Mouse (Mus musculus): ENCODE measurements around the gene Cadm3.
A peak's percentile ranks its signal among the peaks of the same experiment; 100 is the strongest.

Cadm3 gene

DNA sequence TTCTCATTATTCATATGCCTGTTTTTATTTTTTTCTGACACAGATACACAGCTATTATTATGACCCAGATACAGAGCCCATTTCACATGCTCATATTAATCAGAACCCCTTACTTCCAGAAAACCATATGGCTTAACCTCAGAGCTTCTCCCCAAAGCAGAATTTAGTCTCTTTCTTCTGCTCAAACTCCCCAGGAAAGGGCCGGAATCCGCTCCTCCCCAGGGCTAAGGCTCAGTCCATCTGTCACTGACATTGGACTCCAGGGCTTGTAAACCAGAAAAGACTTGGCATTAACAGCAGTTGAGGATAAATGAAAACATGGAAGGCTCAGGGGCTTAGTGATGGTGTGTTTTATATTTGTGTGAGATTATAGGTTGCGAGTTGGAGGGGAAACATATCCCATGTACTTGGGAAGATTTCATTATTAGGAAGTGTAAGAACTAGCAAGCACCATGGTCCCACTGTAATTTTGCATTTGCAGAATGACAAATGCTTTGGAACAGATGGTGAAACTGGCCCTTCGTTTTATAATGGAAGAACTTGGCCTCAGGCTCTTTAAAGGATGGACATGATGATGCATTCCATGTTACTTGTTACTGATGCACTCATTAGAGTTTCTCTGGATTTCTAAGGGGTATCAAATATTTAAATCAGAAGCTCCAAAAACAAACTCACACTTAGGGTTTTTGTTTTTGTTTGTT lies 7.8 kb downstream of the Cadm3 start:
- no peak for DNase-seq (ENCODE audit: extremely low read depth, low read depth)

DNA sequence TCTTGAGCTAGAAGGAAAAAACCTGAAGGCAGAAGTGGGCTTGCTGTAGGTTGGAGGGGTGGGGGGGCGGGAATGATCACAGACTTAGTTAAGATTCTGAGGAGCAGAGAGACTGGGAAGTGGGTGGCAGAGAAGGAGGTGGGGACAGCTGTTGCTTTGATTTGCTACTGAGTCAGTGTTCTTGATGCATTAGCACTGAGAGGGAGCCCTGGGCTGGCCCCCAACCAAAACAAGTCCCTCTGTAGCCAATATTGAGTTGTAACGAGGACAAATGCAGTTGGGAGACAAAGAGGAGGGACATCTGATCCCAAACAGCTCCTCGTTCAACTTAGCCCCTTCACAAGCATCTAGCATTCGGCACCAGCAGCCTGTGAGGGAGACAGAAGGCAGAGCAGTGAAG lies 9.7 kb downstream of the Cadm3 start:
- DNase-seq (ENCODE audit: extremely low read depth, low read depth) = no peak

DNA sequence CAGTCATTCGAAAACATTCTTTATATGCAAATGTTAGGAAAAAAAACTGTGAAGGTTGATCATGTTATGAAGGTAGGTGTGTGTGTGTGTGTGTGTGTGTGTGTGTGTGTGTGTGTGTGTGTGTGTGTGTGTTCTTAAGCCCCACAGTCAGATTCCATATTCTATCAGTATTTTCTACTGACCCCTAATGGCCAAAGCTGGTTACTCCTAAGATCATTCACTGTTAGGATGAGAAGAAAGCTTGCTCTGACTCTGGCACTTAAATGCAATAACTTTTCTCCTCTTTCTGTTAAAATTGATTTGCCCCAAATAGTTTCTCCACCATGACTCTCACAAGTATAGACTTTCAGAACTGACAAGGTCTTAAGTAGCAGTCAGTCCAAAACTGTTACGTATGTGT lies 10.8 kb downstream of the Cadm3 start:
- DNase-seq (ENCODE audit: extremely low read depth, low read depth) = no peak

DNA sequence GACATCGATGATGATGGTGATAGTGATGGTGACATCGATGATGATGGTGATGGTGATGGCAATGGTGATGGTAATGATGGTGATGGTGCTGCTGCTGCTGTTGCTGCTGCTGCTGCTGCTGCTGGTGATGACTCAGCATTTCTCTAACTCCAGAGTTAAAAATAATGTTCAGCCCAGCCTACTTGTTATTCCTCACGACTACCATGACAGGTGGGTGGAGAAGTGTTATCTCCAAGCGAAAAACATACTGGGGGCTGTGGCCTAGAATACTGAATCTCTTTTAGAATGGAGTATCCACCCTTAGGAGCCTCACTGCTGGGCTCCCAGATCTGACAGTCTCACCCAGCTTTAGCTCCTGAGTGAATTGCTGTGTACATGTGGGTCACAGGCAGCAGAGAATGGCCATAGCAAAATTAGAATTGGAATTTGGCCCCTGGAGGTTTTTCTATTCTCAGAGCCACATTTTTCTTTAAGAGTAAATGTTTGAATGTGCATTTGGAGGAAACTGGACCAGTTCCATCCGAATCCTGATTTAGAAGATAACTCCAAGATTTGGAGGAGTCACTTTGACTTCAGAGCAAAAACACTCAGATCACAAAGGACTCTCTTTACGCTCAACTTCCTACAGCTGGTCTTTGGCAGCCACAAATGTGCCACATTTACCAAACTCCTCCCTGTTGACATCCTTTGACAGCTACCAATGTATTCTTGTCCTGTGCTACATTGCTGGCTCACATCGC lies 12.2 kb downstream of the Cadm3 start:
- no peak for DNase-seq (ENCODE audit: extremely low read depth, low read depth)

DNA sequence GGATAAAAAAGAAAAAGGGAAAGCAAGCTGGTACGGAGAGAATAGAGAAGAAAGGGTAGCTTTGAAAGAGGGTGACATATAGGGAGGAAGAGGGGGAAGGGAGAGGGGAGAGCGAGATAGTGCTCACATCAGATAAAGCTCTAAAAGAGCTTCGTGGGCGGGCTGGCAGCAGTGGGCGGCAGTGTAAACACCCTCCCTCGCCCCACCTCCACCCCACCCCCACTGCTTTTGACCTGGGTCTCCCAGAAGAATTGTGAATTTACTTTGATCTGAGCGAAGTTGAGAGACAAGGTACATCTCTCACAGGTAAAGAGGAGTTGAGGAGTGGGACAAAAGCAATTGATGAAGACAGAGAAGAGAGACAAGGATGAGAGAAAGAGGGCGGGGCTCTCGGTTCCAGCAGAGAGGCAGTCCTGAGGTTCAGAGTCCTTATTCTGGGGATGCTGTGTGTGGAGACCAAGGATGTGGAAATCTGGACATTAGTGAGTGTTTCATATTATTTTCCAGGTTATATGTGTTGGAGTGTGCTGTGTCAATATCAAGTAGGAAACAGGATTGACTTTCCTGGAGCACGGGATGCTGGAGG lies 17.0 kb downstream of the Cadm3 start, which contains the start of gene Aim2:
Aim2 (plus strand) TSS at position 508 of the 586 bp plus-strand sequence.
- no peak for DNase-seq (ENCODE audit: extremely low read depth, low read depth)

DNA sequence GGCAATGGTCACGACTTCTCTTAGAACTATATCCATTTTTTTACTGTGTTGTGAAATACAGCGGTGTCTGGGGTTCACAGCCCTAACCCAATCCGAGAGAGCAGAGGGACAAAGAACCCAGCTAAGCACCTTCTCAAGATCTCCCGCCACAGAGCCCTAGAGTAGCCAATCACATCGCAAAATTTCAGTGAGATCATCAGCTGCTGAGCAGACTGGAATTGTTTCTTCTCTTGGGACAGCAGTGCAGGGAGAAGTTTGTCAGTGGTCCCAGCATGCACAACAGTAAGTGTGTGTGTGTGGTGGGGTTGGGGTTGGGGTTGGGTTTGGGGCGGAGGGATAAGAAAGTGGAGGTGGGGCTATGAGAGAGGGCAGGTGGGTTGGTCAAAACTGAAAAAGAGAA lies 17.5 kb downstream of the Cadm3 start:
- peak; percentile 70 for DNase-seq (ENCODE audit: extremely low read depth, low read depth)

DNA sequence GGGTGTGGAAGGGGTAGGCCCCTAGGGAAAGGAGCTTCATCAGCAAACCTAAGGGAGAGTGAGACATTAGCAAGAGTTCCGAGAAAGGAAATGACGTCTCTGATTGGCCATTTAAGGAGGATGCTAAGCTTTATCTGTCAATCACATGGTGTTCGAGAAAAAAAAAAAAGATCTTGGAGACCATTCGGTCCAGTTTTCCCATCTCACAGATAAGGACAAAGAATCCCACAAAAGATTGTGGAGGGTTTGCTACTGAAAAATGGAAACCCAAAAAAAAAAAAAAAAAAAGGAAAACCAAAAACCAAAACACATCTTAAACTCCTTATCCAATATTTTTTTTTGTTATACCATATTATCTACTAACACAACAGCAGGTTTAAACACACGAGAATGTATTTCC lies 18.3 kb downstream of the Cadm3 start:
- no peak for DNase-seq (ENCODE audit: extremely low read depth, low read depth)

DNA sequence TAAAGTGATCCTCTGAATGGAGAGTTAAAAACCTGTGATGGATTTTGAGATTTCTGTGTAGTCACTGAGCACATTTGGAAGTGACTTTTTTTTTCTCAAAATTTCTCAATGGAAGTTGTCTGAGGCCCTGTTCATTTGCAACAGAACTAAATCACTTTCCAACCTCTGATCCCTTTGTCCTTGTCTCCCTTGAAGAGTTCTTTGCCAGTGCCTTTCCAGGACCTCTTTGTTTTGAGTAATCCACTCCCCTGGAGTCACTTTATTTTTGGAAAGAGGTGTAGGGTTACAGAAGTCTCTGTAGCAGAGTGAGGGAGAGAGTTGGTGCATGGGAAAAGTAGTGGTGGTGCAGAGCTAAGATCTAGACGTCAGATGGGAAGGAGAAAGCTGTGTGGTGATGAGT lies 19.0 kb downstream of the Cadm3 start:
- DNase-seq (ENCODE audit: extremely low read depth, low read depth) = no peak

DNA sequence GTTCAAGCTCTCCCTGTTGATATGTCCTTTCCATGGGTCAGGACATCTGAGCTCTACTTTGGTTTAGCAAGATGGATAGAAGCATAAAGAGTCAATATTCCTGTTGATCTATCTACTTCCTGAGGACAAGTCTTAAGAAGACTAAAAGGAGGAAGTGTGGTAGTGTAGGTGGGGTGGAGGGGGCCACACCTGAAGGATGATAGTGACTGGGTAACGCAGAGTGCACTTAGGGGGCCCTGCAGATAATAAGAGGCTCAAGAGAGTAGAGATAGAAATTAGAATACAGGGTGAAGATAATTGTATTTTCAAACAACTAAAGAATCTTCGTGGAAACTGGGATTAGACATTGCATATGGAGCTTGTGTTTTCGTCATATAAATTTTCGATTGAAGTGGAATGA lies 22.4 kb downstream of the Cadm3 start:
- DNase-seq (ENCODE audit: extremely low read depth, low read depth) = no peak

DNA sequence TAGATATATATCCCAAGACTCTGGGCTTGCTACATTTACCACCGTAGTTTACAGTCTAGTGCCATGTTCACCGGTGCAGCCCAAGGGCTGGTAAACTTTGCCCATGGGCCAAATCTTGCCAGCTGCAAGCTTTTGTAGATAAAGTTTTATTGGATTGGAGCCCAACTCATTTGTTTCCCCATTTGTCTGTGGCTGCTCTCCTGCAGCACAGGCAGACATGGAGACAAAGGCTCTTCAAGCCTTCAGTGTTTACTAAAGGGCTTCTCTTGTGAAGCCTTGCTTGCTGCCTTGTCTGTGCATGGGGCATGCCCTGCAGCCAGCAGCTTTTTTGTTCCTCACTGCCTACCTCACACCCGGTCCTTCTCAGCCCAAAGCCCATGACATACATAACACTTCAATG lies 23.6 kb downstream of the Cadm3 start:
- DNase-seq (ENCODE audit: extremely low read depth, low read depth) = no peak

DNA sequence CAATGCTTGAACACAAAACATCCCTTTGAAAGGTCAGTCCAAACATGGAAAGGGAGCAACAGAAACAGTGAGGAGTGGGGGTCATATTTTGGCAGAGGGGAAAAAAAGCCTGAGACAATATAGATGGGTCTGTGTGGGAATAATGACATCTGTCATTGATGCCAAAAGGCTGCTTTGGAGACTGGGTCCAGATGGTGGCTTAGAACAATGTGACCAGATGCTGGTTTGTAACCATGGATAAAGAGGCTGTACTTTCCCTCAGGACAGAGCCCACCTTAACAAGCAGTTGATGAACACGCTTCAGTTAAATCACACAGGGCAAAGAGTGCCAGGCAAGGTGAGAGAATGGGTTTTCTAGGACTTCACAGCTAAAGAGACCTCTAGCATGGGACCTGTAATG lies 25.1 kb downstream of the Cadm3 start:
- no peak for DNase-seq (ENCODE audit: extremely low read depth, low read depth)

DNA sequence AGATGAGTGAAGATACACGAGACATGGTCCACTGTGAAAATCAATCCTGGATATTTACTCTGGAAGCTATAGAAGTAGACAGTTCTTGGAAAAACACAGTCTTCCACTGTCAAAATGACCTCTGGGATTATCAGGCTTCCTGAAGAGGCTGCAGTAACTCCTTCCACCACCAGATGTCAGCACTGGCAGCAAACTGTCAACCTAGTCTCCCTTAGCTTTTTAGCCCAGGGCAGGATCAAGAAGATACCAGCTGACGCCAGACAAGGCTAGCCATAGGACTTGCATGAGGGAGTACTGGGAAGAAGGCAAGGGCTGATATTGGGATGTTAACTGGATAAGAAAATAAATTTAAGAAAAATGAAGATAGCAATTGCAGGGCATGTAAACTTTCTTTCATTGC lies 28.0 kb downstream of the Cadm3 start:
- no peak for DNase-seq (ENCODE audit: extremely low read depth, low read depth)

DNA sequence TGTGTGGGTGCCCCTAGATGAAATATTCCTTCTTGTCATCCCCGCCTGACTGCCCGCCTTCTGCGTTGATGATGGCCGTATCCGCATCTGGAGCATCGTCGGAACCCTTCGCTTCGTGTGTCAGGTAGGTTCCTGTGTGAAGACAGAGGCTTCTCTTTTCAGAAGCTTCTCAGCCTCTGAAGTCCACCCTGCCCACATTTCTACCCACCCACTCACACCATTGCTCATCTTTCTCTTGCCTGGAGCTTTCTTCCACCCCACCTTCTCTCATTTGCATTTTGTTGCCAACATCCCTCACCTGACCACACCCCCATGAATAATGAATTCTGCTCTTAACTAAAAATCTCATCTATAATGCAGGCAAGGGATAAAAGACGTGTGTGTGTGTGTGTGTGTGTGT lies 30.5 kb downstream of the Cadm3 start:
- DNase-seq (ENCODE audit: extremely low read depth, low read depth) = no peak

DNA sequence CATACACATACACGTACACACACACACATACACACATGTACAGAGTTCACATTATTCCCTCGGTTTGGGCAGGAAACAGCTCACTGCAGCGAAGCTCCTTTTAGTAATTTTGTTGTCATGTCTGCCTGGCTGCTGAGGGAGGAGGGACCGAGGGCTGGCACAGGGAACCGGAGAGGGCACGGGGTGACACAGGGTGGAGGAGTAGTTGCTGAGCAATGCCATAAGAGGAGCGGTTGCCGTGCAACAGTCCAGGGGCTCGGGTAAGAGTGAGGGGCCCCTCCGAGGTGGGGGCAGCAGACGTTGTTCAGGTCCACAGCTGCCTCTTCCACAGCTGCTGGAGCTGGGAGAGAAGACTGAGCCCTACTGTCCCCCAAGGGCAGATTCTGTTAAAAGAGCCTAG lies 31.6 kb downstream of the Cadm3 start:
- no peak for DNase-seq (ENCODE audit: extremely low read depth, low read depth)

DNA sequence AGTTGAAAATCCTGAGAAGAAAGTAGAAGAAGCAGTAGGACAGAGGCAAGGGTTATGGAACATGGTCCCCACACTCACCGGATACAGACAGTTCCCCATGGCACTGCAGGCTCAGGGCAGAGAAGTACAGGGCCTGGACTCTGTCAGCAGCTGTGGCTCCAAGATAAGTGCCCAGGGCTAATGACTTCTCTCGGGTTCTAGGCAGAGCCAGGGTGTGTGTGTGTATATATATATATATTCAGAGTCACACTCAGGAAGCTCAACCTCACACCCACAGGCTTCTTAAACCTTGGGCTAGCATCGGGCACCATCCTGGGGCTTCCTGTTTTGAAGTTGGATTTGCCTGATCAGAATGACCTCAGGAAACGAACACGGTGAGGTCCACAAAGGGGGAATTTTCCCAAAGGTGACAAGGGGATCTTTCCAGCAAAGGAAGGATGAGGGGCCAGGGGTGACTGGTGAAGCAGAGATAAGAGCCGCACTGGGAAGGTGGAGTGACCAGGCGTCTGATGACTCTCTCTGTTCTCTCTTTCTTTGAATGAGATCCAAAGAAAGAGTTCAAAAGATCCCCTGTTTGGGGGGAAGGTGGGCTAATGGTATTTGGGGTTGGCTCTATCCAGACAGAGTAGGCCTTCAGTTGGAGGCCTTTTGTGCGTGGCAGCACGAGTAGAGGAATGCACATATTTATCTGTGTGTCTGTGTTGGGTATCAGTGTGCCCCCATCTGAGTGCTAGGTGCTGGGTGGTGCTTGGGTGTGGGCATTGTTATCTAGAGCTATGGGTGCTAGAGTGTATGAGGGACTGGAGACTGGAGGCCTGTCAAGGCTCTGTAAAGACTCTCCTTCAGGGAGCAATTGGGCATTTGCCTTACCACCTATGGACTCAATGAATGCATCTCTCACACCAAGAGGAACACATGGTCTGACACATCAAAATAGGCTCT lies 33.9 kb downstream of the Cadm3 start, which contains the start of gene Ackr1:
Ackr1 (minus strand) TSS at position 439 of the 942 bp plus-strand sequence.
- DNase-seq (ENCODE audit: extremely low read depth, low read depth) = peak; percentile 79

DNA sequence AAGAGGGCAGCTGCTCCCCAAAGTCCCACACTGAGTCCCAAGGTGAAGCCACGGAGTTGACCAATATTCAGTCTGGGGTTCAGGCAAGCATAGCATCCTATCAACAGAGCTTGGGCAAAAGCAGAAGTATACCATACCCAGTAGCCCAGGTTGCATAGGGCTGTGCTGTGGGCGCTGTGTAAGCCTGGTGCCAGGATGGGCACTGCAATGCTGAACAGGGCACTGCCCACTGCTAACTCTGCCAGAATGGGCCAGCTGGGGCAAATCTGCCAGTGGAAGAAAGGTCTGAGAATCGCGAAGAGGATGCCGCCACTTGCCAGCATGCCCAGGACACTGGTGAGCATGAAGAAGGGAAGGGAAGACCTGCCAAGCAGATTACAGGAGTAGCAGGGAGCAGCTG lies 35.1 kb downstream of the Cadm3 start:
- no peak for DNase-seq (ENCODE audit: extremely low read depth, low read depth)

DNA sequence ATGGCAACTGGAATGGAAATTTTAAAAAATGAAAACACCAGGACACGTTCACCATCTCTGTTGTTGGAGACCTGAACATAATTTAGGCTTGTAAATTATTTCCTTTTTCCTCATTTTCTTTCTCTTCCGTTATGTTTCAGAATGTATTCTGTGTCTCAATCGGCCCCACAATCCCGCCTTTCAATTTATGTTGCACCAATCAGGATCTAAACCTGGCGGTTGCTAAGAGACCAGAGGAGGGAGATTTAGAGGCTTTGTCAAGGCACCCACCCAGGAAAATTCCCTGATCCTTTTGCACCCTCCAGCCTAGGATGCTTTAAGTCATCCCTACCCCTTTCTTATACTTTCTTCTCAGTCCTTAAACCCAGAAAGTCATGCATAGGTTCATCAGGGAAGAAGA lies 37.8 kb downstream of the Cadm3 start:
- no peak for DNase-seq (ENCODE audit: extremely low read depth, low read depth)

DNA sequence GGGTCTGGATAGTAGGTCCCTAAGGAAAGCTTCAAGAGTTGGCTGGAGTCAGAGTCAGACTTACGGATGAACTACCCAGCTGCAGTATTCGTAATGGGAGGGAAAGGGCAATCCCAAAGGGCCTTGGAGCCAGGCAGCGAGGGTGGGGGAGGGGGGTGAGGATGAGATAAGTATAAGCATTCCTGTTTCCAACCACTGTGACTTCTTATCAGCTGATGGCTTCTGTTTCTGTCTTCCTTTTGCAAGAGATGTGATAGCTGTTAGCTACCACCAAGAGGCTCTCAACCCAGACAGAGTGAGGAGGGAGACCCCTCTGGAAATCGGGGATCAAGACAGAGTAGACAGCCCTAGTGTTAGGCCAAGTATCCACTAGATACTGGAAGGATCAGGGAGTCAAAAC lies 38.3 kb downstream of the Cadm3 start:
- DNase-seq (ENCODE audit: extremely low read depth, low read depth) = peak; percentile 50

DNA sequence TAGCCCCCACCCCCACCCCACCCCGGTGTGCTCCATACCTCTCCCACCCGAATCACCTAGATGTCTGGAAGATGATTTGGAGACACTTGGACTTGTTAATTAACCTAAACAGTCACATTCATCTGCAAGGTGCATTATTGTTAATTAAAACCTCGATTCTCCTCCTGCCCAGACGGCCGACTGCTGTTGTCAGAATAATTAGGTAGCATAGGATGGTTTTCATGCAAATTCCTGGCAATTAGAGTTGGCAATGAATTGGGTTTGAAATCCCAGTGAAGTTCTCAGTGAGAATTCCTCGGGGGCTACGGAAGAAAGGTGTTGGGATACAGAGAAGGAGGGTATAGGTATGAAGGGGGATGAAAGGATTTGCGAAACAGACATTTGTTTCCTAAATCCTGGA lies 39.0 kb downstream of the Cadm3 start:
- DNase-seq (ENCODE audit: extremely low read depth, low read depth) = no peak

DNA sequence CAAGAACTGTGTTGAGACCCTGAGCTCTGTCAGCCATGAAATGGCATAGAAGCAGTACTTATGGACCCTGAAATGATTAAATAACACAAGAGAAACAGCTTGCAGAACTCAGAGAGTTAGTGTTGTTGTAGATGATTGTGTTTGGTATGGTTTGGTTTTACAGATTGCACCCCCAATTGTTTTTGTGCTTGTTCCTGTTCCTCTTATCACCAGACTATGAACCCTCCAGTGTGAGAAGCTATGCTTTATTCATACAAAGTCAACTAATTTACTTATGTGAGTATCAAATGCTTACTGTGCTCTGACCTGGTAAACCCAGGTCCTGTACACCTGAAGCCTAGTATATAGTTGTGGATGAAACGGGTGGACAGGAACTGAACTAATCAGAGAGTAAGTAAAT lies 40.9 kb downstream of the Cadm3 start:
- DNase-seq (ENCODE audit: extremely low read depth, low read depth) = no peak

DNA sequence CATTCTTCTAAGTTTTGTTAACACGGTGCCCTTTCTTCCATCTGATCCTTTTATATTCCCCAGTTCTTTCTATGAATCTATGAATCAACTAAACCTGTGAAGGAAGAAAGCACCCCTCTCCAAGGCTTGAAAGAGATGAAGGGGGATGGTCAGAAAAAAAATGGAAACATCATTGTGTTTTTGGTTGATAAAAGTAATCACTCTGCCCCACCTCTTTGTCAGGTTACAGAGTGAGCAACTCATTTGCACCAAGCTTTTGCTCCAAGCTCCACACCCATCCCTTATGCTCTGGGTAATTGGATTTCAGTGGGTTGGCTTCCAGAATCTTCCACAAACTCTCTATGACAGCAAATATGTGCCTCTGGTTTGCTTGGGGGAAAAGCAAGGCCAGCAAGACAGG lies 42.1 kb downstream of the Cadm3 start:
- no peak for DNase-seq (ENCODE audit: extremely low read depth, low read depth)

DNA sequence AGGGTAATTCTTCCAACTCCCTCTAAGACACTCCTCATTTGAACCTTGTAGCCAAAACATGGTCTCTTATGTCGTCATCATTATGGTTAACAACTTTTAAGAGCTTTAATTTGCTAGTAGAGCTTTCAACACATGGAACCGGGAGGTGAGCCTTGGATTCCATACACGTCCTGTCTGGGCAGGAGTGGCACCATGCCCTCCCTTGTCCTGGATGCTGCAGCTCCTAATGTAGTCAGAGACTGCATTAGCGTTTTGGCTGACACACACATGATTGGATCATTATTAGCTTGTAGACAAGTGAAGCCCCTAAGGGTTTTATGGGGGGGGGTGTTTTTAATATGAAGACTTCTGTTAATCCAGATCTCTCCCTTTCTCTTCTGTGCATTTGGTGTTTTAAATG lies 42.5 kb downstream of the Cadm3 start:
- no peak for DNase-seq (ENCODE audit: extremely low read depth, low read depth)
